Mouse (Mus musculus): ENCODE measurements at regions not wholly inside any gene's neighbourhood (a gene's known extent, or its start where the extent isn't known, plus 50 kb on each side); places are given as distances from the start of the nearest gene placed in this dataset.

DNA sequence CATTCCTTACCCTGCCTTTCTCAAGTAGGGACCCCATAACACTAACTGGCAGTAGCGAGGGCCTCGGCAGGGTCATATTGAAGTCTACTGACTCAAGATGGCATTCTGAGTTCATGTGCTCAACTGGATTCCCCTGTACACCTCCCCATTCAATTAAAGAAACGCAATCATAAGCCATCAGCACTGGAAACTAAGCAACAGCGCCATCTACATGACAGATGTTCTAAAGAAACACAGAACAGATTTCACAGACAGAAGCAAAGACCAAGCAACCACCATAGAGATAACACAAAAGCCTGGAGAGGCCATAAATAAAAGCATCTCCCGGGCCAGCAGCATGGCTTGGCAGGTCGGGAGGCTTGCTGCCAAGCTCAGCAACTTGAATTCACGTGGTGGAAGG, 94.6 kb upstream of the Prr30 start:
- no peak overlapping the region for H3K27ac ChIP-seq (ENCODE audit: low read length)
- H3K4me3 ChIP-seq (replicated peaks; ENCODE audit: low read length) = no peak overlapping the region
- H3K9me3 ChIP-seq (ENCODE audit: control insufficient read depth, low read length) = no peaks in the 10 kb centered on the region
- H3K27me3 ChIP-seq (replicated peaks; ENCODE audit: control insufficient read depth, insufficient read depth, low read length) = no peaks in the 10 kb centered on the region
- no peaks in the 10 kb centered on the region for H3K36me3 ChIP-seq (ENCODE audit: control insufficient read depth, insufficient read depth)
- no peak overlapping the region for H3K9ac ChIP-seq (replicated peaks; ENCODE audit: low read depth, low read length)
- H3K4me2 ChIP-seq (ENCODE audit: low read length) = no peak overlapping the region
- H3K4me1 ChIP-seq (replicated peaks; ENCODE audit: control insufficient read depth, insufficient read depth, low read length) = no peaks in the 10 kb centered on the region
- 28% methylated on average over 7 of the region's 7 CpGs for WGBS
- ATAC-seq = no peak; the same call in 1 of the 2 replicates

- Histone ChIP-seq H3K27me3 (replicated peaks; ENCODE audit: control insufficient read depth, insufficient read depth, low read length) (no peaks in the 10 kb centered on the region), H3K27ac (ENCODE audit: low read length) (no peak overlapping the region), H3K4me3 (replicated peaks; ENCODE audit: low read length) (no peak overlapping the region), H3K9ac (replicated peaks; ENCODE audit: low read depth, low read length) (no peak overlapping the region), H3K4me2 (ENCODE audit: low read length) (no peak overlapping the region), H3K9me3 (ENCODE audit: control insufficient read depth, low read length) (no peaks in the 10 kb centered on the region), H3K36me3 (ENCODE audit: control insufficient read depth, insufficient read depth) (no peaks in the 10 kb centered on the region), H3K4me1 (replicated peaks; ENCODE audit: control insufficient read depth, insufficient read depth, low read length) (no peaks in the 10 kb centered on the region)
- ATAC-seq = no peak
- 91% methylated on average over 4 of the region's 4 CpGs for WGBS
These were observed 87.6 kb upstream of the Prr30 start for GRCm38 (mm10) chr14:101287755-101288154.

- H3K4me3 ChIP-seq (replicated peaks; ENCODE audit: low read length) = no peak overlapping the region
- WGBS = 31% methylated on average over 4 of the region's 4 CpGs
- no peak overlapping the region for H3K27ac ChIP-seq (ENCODE audit: low read length)
- ATAC-seq = peak; percentile 73
- H3K27me3 ChIP-seq (replicated peaks; ENCODE audit: control insufficient read depth, insufficient read depth, low read length) = no peaks in the 10 kb centered on the region
- peaks cover 4% of the 10 kb centered on the region for H3K4me1 ChIP-seq (replicated peaks; ENCODE audit: control insufficient read depth, insufficient read depth, low read length)
- H3K36me3 ChIP-seq (ENCODE audit: control insufficient read depth, insufficient read depth) = no peaks in the 10 kb centered on the region
- no peaks in the 10 kb centered on the region for H3K9me3 ChIP-seq (ENCODE audit: control insufficient read depth, low read length)
- H3K4me2 ChIP-seq (ENCODE audit: low read length) = no peak overlapping the region
- no peak overlapping the region for H3K9ac ChIP-seq (replicated peaks; ENCODE audit: low read depth, low read length)
These were observed 69.1 kb upstream of the Prr30 start for GRCm38 (mm10) chr14:101269048-101269789.

DNA sequence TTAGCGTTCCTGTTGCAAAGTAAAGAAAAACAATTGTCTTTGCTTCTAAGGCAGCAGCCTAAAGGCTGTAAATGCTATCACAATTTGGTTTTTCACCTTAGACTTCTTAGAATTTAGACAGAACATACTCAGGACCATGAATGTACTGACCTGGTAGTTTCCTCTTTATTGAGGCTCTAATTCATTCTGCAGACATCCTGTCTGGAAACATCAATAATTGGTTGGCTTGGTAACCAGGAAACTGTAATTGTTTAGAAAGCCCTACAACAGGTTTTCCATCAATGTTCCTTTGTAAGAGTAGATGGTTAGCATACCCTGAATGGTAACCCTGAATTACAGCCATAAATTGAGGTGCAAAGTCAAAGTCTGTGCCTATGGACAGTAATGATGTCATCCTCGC, 67.4 kb upstream of the Prr30 start:
- H3K4me1 ChIP-seq (replicated peaks; ENCODE audit: control insufficient read depth, insufficient read depth, low read length) = peaks cover 4% of the 10 kb centered on the region
- no peaks in the 10 kb centered on the region for H3K36me3 ChIP-seq (ENCODE audit: control insufficient read depth, insufficient read depth)
- H3K4me3 ChIP-seq (replicated peaks; ENCODE audit: low read length) = no peak overlapping the region
- H3K27ac ChIP-seq (ENCODE audit: low read length) = no peak overlapping the region
- H3K27me3 ChIP-seq (replicated peaks; ENCODE audit: control insufficient read depth, insufficient read depth, low read length) = no peaks in the 10 kb centered on the region
- no peak overlapping the region for H3K9ac ChIP-seq (replicated peaks; ENCODE audit: low read depth, low read length)
- H3K4me2 ChIP-seq (ENCODE audit: low read length) = no peak overlapping the region
- ATAC-seq = no peak
- 83% methylated on average over 2 of the region's 2 CpGs for WGBS
- no peaks in the 10 kb centered on the region for H3K9me3 ChIP-seq (ENCODE audit: control insufficient read depth, low read length)

All from forebrain, embryonic 16.5 days (tissue).